Mouse (Mus musculus) thymus, adult 2 months (tissue): Measurements from ENCODE around the gene Arhgef18. TPM values are rescaled to one million over a fixed set of nuclear protein-coding genes. Genes with fewer than 3 reads are reported as not detected.

Source experiments
- DNase-seq: peaks from one replicate; pipeline ENCODE4 v3.0.0; 2021
- H3K27ac ChIP-seq: fragments of 200-500 bp; 2 replicates; pipeline ENCODE4 v1.5.1; 2012; ENCODE audit warnings: low read length, control low read depth; ENCODE audit not compliant: control insufficient read depth, insufficient read depth
- H3K27me3 ChIP-seq: fragments of 200-500 bp; 2 replicates; pipeline ENCODE4 v1.6.1; 2012; ENCODE audit warnings: mild to moderate bottlenecking, low read length, moderate library complexity, mixed read lengths; ENCODE audit not compliant: control insufficient read depth, insufficient read depth
- H3K36me3 ChIP-seq: fragments of 200-500 bp; 2 replicates; pipeline ENCODE4 v1.6.1; 2012; ENCODE audit warnings: mild to moderate bottlenecking, low read length, moderate library complexity; ENCODE audit not compliant: control insufficient read depth, insufficient read depth
- H3K4me1 ChIP-seq: fragments of 200-500 bp; replicated peaks from 2 replicates; pipeline ENCODE4 v1.6.1; 2012; ENCODE audit warnings: low read length; ENCODE audit not compliant: control insufficient read depth, insufficient read depth
- H3K4me3 ChIP-seq: fragments of 200-500 bp; 2 replicates; pipeline ENCODE4 v1.5.1; 2012; ENCODE audit warnings: mild to moderate bottlenecking, low read length, control low read depth, moderate library complexity; ENCODE audit not compliant: control insufficient read depth, insufficient read depth
- CTCF ChIP-seq: fragments of 200-500 bp; IDR thresholded peaks from 2 replicates; pipeline ENCODE4 v1.5.1; 2012; ENCODE audit warnings: mild to moderate bottlenecking, control low read depth, low read length, moderate library complexity, borderline replicate concordance; ENCODE audit not compliant: control insufficient read depth, poor library complexity, insufficient read depth; ENCODE audit errors: extremely low read depth
- POLR2A ChIP-seq: fragments of 200-500 bp; IDR thresholded peaks from 2 replicates; pipeline ENCODE4 v1.6.1; 2012; ENCODE audit warnings: mild to moderate bottlenecking, low read length, control low read depth, moderate library complexity; ENCODE audit not compliant: control insufficient read depth, poor library complexity, insufficient read depth; ENCODE audit errors: extremely low read depth
- WGBS: fragments of 180-500 bp; shearing (Covaris S2); methylation state at CpG from one replicate; pipeline ENCODE4 v1.1.7; 2018; 5-methylcytosine and 5-hydroxymethylcytosine counted together
- polyA plus RNA-seq: library from polyadenylated mRNA; depleted of rRNA; stranded (reverse); fragments of >200 nt; gene quantifications from 2 replicates; pipeline ENCODE4 v1.2.3, GENCODE M21; 2012

The Arhgef18 gene
- polyA plus RNA-seq, 1 experiment = 122 TPM

- no peak overlapping the region for H3K27ac ChIP-seq
These were observed 101.0 kb downstream of the Arhgef18 start for GRCm38 (mm10) chr8:3493845-3494208.

GRCm38 (mm10) chr8:3495578-3496427 is 103.0 kb downstream of the Arhgef18 start:
- WGBS = 97% methylated on average over 44 of the region's 44 CpGs

More at GRCm38 (mm10) chr8:3493845-3494208, 101.0 kb downstream of the Arhgef18 start:
- Histone ChIP-seq H3K4me1 (peaks cover 8% of the 10 kb centered on the region), H3K27me3 (no peaks in the 10 kb centered on the region), H3K4me3 (peak overlapping the region; percentile 98; the same call in 1 of the 2 replicates), H3K36me3 (no peaks in the 10 kb centered on the region)
- TF ChIP-seq CTCF = no peak
- no peak for TF ChIP-seq POLR2A
- WGBS = 38% methylated on average over 6 of the region's 6 CpGs
- no peak for DNase-seq

GRCm38 (mm10) chr8:3496428-3496748 is 103.6 kb downstream of the Arhgef18 start:
- H3K4me1 ChIP-seq = peaks cover 10% of the 10 kb centered on the region
- 96% methylated on average over 15 of the region's 15 CpGs for WGBS
- H3K27me3 ChIP-seq = no peaks in the 10 kb centered on the region
- H3K27ac ChIP-seq = no peak overlapping the region
- no peak for DNase-seq
- H3K36me3 ChIP-seq = no peaks in the 10 kb centered on the region
- TF ChIP-seq POLR2A (no peak), CTCF (no peak)
- H3K4me3 ChIP-seq = no peak overlapping the region

More at GRCm38 (mm10) chr8:3495578-3496427, 103.0 kb downstream of the Arhgef18 start:
- Histone ChIP-seq H3K4me3 (no peak overlapping the region), H3K36me3 (no peaks in the 10 kb centered on the region), H3K27me3 (no peaks in the 10 kb centered on the region), H3K4me1 (peaks cover 9% of the 10 kb centered on the region), H3K27ac (no peak overlapping the region)
- no peak for DNase-seq
- TF ChIP-seq POLR2A = no peak
- TF ChIP-seq CTCF = no peak

GRCm38 (mm10) chr8:3498583-3498982 is 105.8 kb downstream of the Arhgef18 start:
- Histone ChIP-seq H3K27me3 (no peaks in the 10 kb centered on the region), H3K4me3 (no peak overlapping the region), H3K36me3 (no peaks in the 10 kb centered on the region), H3K27ac (no peak overlapping the region), H3K4me1 (peaks cover 7% of the 10 kb centered on the region)
- 90% methylated on average over 3 of the region's 3 CpGs for WGBS
- TF ChIP-seq POLR2A (no peak), CTCF (no peak)
- DNase-seq = no peak

GRCm38 (mm10) chr8:3499751-3500150 is 106.9 kb downstream of the Arhgef18 start:
- 2% methylated on average over 8 of the region's 8 CpGs for WGBS

GRCm38 (mm10) chr8:3500235-3501090 is 107.7 kb downstream of the Arhgef18 start, which contains the start of gene Mcoln1:
Mcoln1 (plus strand) TSS chr8:3500457.
- no peaks in the 10 kb centered on the region for H3K27me3 ChIP-seq
- TF ChIP-seq POLR2A = peak; percentile 79
- TF ChIP-seq CTCF = 0 out of 2 replicates have a peak, but pooled peaks have one; percentile 55
- no peaks in the 10 kb centered on the region for H3K36me3 ChIP-seq
- H3K4me1 ChIP-seq = peaks cover 2% of the 10 kb centered on the region; the same call in 1 of the 2 replicates
- peak within 1 kb of the TSS; percentile 72 for H3K4me3 ChIP-seq
- peak; percentile 99 for DNase-seq
- under 1% methylated on average over 70 of the region's 70 CpGs for WGBS
- peak within 1 kb of the TSS; percentile 15 for H3K27ac ChIP-seq

More at GRCm38 (mm10) chr8:3499751-3500150, 106.9 kb downstream of the Arhgef18 start:
- peak overlapping the region; percentile 15 for H3K27ac ChIP-seq
- no peaks in the 10 kb centered on the region for H3K36me3 ChIP-seq
- no peaks in the 10 kb centered on the region for H3K27me3 ChIP-seq
- H3K4me3 ChIP-seq = peak overlapping the region; percentile 72
- H3K4me1 ChIP-seq = peaks cover 2% of the 10 kb centered on the region; the same call in 1 of the 2 replicates
- DNase-seq = no peak
- TF ChIP-seq CTCF (no peak), POLR2A (no peak)
